Mouse (Mus musculus) megakaryocyte-erythroid progenitor cell, adult 5-6 weeks (primary cell): ENCODE results near the gene Clec2g. TPM values are rescaled to one million over a fixed set of nuclear protein-coding genes. Genes with fewer than 3 reads are reported as not detected.
A peak's percentile ranks its signal among the peaks of the same experiment; 100 is the strongest.
"Not testable (repeated sequence)": the region's sequence is repeated elsewhere in the genome, so short reads cannot be mapped to it uniquely, and the experiment has no call there.

Experiments
- ATAC-seq: replicated peaks from 2 replicates; pipeline ENCODE4 v1.8.0; 2016; ENCODE audit warnings: mild to moderate bottlenecking, inconsistent platforms; ENCODE audit not compliant: severe bottlenecking, poor library complexity, low FRiP score, low TSS enrichment
- total RNA-seq, 2 experiments: library from RNA; stranded (forward) in 1 of 2; stranded (reverse) in 1 of 2; fragments of 200-1000, 215-1000 nt in 1 of 2; fragments of >200 nt in 1 of 2; fragmentation: Nextera tagmentation in 1 of 2; gene quantifications; 2 replicates each; pipeline ENCODE4 v1.2.3; 2014 to 2017

Clec2g gene
- total RNA-seq, 2 experiments from 2014 or later: not detected

DNA sequence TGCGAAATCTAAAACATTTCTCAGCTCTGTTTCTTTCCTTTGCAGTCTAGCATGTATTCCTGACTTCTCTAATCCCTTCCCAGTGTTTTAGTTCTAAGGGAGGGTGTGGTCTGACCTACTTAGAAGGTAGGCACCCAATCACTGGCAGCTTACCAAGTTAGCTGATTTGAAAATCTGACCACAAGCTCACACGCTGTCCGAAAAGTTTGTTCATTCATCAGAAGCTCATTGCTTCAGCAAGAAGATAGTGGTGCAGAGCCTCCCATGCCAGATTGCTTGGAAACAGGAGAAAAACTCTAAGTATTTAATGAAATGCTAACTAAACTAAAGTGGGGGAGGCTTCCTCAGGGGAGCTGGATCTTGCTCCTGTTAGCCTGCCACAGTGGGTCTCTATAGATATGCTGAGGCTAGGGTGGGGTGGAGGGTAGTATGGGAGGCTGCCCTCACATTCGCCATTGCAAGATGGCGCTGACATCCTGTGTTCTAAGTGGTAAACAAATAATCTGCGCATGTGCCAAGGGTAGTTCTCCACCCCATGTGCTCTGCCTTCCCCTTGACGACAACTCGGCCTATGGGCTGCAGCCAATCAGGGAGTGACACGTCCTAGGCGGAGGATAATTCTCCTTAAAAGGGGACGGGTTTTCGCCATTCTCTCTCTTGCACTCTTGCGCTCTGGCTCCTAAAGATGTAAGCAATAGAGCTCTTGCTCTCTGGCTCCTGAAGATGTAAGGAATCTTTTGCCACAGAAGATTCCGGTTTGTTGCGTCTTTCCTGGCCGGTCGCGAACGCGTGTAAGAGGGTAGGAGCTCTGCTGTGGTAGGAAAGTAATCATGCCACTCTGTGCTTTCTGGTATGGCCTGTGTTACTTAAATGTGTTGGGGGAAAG, 36.6 kb downstream of the Clec2g start:
- ATAC-seq: not testable (repeated sequence)

DNA sequence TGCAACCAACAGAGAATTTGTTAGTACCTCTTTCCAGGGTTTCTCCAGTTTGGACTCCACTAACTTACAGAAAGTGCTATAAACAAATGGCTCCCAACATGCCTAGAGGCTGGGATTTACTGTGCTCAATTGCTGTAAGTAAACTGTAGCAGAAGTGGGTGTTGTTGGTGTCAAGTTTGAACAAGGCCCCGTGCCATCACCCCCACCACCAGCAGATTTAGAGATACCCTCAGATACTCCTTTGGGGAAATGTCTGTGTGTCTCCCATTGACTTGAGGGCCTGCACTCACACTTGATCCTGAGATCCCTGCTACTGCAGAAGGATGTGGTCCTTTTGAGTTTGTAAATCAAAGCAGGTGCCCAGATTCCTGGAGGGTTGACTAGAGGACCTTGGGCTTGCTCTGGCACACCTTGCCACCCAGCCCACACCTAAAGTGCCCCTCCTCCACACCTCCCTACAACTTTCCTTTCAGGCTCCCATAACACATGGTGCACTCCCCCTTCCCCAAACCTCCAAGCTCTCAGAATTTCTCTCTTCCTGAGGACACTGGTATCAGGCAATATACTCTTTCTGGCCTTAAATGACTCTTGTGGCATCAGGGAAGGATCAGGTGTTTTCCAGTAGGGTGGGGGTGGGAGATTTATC, 37.3 kb downstream of the Clec2g start:
- ATAC-seq: no peak

DNA sequence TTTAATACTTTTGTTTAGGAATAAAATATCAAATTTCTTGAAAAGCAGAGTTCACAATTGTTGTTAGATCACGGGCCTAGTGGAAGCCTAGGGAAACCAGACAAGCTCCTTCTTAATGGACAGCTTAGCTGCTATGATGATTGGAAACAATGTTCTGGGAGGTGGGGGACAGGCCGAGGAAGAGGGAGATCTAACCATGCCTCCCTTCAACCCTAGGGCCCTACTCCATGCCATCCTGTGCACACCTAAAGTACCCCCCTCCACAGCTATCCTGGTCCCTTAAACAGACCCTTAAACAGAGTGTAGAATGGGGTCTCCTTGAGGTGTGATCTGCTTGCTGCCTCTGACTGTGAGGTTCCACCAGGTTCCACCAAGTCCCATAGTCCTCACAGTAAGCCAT, 38.0 kb downstream of the Clec2g start:
- ATAC-seq: no peak

DNA sequence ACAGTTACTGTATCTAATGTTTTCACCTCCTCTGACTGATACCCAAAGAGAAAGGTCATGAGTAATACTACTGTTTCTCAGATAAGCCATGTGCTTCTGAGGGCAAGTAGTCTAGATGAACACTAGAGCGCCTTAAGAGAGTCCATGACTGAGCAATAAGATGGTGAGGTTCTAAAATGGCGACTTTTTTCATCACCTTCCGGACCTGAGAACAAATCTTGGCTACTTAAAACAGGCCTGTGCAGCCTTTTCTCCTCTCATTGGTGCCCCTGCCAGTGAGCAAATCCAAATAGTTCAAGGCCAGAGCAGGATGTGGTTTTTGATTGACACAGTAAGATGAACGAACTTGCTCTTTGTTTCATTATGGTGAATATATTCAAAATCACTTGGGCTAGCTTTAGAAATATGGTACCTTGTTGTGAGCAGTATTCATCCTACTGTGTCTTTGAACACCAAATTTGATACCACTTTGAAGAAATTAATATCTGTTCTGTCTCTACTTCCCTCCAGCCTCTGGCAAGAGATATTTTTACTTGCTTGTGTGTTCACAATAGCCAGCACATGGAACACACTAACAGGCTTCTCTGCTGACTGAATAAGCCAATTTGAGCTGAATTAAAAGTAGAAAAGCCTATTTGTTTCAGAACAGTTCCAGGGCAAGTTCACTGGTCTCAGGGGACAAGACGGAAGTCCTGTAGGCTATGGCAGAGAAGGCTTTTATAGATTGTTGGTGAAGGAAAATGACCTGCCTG, 38.7 kb downstream of the Clec2g start:
- ATAC-seq: no peak

DNA sequence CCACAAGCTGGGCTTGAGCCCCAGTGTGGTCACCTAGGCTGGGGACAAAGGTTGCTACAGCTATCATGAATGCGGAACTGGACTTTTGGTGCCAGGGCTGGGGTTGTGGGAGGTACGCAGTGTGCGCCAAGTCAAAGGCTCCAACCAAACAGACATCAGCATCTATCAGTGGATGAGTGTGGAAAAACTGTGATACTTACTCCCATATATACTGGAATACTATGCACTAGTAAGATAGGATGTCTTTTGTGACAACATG, 39.2 kb downstream of the Clec2g start:
- ATAC-seq: no peak

DNA sequence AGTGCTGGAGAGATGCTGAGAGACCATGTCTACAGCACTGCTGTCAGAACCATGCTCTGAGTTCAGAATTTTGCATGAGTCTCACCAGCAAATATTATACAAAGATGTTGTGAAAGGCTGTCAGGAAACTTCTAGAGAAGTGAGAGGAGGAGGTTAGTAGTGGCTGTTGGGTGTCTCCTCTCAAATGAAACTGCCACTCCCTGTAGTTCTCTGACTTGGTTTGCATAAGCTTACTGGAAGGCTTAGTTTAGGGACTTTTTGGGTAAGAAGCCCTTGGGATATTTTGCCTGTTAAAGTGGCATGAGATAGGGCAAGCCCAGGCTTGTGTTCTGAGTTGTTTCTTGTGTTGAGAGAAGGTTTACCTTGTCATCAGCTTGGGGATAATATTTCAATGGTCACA, 40.7 kb downstream of the Clec2g start:
- not testable (repeated sequence) for ATAC-seq

DNA sequence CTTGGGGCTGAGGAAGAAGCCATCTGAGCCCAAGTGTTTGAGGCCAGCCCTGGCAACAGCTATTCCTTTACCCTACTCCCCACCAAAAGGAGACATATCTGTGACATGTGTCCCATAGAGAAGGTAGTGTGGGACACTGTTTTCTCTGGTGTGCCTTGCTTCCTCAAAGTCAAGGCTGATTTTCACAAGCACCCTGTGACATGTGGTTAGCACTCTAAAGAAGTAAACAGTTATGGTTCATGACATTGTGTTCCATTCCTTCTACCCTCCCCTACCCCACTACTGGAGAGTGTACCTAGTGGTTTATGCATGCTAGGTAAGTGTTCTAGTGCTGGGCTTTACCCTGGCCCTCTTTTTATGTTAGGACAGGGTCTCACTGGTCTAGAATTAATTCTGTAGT, 42.0 kb downstream of the Clec2g start:
- ATAC-seq: no peak

DNA sequence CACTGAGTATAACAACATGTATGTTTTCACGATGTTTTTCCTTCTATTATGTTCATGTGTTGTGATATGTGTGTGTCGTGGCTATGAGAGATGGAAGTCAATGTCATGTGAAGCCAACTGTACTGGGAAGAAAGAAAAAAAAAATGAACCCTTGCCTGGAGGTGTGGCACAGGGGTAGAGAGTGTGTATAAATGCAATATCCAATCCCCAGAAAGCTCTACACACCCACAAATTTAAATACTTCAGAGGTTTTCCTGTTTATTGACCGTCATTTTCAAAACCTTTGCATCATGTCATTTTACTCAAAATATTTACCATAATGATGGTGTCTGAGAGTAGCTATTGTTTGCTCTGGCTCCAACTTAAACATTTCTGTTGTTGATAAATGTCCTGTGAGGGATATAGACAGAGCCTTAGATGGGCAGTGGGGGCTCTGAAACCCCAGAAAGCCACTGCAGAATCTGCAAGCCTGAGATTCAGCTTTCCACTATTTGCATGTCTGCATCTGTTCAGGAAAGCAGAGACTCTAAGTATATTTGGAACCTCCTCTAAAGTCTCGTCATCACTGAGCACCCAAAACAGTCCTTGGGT, 47.9 kb downstream of the Clec2g start:
- ATAC-seq: not testable (repeated sequence)

DNA sequence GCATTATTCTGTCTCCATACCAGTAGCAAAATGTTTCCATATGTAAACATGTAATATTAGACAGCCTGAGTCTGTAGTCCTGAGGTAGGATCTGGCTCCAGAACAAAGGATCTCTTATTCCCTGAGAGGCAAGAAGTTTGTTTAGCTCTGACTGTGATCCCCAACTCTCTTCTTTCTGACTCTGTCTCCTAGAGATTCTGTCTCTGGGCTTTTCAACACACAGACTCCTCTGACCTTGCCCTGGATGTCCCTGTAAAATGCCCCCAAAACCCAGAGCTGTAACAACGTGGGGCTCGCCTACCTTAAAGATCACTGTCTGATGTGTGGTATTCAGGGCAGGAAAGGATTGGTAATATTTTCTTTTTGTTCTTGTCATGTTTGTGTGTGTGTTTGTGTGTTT, 58.2 kb downstream of the Clec2g start:
- ATAC-seq: no peak

DNA sequence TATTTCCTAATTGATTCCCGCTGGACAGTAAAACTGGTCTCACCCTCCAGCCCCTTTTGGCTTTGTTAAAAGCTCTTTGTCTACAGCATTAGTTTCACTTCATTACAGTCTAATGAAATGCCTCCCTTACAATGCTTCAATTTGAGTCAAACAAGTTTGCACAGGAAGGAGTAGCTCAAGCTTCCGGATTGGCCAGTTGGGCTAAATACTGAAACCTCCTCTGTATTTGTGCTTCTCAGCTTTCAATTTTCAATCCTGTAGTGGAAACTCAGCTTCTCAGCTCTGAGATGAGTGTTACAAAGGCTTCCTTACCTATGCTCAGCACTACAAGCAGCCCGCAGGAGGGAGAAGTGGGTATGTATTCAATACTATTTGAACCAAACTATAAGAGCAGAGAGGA, 58.6 kb downstream of the Clec2g start:
- ATAC-seq: no peak

DNA sequence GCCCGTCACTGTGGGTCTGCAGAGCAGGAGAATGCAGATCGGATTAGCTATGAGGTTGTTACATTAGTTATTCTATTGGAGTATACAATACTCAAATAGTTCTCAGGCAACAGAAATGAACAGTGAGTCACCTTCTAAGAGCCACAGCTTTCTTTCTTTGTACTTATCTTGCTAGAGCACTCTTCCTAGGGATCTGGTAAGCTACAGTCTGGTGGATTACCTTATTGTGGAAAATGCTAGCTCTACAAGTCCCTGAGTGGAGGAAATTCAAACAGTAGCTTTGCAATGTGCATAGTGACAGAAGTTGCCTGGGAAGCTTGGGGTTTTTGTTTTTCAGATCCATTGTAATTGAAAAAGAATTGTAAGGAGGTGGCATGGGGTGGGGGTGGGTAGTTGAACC, 59.0 kb downstream of the Clec2g start:
- ATAC-seq: peak; percentile 66

DNA sequence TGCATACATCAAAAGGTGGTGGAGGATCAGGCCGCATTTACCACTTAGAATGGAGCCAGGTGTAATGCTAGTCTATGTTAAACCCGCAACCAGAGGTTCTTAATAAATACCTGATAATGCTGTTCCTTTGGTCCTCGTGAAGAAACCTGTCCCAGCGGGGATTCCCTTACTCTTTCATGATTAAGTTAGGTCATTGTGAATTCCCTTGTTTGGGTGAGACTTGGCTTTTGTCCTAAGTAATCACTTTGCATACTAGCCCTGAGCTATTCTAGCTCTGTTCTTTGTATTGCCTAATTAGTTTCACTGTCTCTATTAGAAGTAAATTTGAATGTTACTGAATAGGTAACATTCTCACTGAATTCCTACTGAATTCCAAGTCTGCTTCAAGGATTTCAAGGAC, 60.2 kb downstream of the Clec2g start:
- no peak for ATAC-seq

DNA sequence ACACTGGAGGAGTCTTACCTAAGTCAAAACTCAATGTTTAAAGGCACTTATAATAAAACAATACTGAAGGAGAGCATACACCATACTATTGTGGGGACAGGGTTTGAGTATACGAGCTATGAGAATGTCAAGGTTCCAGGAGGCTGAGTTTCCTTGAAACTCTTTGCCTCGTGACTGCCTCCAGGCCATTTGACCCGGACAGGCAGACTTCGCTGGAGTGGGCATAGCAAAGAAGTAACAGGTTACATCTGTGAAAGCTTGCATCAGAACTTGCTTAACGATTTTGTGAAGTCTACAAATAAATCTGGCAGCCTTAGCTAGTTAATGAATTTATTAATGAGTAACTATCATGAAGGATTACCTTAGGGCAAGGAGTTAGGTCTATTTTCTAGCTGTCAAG, 60.6 kb downstream of the Clec2g start:
- ATAC-seq: no peak

DNA sequence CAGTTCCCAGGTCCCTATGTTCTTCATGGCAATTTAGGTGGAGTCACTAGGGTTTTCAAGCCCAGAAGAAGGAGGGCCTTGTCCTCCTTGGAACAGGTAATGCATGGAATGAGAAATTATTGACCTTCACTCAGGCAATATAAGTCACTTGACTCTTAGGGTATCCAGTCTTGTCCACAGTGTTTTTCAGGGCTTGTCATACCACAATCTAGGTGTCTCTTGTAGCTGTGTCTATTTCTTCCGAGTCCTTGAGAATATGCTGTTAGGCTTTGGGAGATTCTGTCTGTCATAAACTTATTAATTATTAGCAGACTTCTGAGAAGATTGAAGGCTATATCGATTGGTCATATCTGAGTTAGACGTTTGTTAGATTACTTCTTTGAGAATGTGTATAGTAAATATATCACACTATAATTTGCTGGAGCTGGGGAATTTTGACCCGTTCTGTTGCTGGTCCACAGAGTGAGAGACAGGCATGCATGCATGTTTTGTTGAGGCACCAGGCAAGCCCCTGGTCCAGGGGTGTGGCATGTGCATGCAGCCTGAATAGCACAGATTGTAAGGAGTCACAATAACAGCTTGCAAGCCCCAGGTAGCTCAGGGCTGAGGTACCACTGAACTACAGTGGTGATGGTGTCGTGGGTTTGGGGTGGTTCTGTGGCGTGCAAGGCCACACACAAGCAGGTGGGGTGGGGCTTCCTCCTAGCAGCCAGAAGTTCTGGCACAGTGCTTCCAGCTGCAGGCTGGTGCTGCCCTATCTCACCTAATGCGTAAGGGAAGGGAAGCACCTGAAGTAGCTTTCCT, 61.3 kb downstream of the Clec2g start:
- peak; percentile 52 for ATAC-seq

DNA sequence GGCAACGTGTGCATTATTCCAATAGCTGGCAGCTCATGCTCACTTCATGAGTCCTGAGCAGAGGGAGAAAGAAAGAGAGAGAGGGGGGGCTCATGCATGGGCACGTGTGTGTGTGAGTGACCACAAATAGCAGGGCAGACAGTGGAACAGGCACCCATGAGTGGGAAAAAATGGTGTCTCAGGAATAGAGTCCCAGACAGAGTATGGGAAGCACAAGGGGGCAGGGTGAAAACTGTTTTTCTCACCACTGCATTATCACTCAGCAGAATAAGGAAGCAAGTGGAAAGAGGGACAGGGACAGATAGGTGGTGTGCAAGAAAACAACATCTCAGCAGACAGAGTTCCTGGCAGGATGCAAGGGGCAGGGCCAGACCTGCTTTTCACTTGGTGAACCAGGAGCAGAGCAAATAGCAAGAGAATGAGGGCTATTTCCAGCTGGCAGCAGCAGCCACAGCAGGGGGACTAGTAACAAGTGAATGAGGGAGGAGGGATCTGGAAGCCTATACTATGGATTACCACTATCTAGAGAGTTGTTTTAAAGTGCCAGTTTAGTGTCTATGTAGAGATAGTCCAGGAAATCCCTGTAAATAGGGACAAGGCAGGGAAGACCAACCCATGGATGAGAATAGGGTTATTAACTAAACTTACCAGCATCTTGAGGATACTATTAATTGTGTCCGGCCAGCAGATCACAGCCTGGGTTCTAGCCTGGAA, 62.0 kb downstream of the Clec2g start:
- peak; percentile 43 for ATAC-seq

DNA sequence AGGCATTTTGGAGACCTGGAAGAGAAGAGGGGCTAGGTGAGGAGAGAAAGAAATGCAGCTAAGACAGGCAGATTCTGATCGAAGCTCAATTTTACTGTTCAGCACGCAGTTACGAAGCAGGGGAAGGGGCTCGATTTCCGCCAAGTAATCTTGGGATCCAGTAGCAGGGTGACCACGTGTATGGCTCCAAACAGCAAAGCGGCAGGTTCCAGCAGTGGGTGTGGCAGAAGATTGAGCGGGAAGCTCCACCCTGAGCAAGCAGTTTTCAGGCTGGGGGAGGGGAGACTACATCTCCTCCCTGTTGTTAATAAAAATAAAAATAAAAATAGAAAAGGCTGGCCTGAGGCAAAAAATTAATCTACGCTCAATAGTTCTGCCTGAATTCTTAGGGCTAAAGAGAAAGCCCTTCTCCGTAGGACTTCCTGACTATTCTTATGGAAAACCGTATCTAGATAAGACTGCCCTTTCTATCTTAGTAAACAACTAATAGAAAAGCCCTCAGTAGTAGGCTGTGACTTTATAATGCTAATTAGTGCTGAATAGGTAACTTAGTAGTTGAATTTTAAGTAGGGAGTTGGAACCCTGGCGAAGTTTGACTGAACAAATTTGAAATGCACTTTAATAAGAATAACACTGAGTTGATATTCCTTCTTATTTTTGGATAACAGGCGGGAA, 62.7 kb downstream of the Clec2g start:
- no peak for ATAC-seq

DNA sequence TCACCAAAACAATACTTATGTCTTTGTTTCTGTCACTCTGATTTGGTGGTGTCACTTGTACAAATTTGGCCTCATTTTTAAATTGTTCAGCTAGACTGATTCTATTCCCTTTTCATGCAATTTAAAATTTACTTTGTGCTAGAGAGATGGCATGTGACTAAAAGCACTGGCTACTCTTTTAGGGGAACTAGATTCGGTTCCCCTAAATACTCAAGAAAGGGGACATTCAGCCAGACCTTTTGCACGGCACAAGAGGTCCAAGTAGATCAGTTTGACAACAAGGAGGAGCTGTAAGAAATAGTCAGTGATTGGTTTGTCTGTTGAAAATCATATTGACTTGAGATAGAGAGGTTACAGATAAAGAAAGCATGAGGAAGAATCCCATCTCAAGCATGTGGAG, 67.2 kb downstream of the Clec2g start:
- no peak for ATAC-seq

DNA sequence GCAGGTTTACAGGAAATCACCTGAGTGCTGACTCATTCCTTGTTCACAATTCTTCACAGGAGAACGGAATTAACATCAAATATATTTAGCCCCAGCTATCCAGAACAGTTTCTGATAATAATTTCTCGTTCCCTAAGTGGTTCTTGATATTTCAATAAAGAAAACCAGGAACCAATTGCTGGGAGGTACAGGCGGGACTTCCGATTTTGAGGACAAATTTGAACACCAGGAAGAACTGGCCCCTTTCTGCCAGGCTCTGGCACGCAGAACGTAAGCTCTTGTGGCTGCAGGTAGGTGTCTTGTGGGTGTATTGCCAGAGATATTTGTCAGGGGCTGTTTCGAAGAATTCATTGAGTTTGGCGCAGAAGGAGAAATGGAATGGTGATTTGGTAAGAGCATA, 74.4 kb downstream of the Clec2g start:
- ATAC-seq: no peak
